Mouse (Mus musculus): ENCODE measurements around the gene Isg15. TPM values are rescaled to one million over a fixed set of nuclear protein-coding genes. Genes with fewer than 3 reads are reported as not detected.
"Not testable (repeated sequence)": the region's sequence is repeated elsewhere in the genome, so short reads cannot be mapped to it uniquely, and the experiment has no call there.

Isg15 gene
- polyA plus RNA-seq, 1 experiment: 0.35 TPM

DNA sequence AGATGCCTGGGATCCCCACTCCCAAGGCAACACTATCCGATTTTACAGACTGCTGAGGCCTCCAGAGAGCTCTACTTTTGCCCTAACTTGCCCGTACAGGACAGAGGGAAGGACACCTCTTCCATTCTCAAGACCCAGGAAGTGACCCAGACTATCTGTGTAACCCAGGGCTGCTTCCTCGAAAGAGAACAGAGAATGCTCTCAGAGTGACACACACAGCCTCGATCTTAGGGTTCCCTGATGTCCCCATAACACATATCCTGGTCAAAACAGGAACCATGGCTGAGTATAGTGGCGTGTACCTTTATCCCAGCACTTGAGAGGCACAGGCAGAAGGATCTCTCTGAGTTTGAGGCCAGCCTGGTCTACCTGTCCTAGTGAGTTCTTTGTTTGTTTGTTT is 16.9 kb downstream of the Isg15 start:
- H3K4me3 ChIP-seq (ENCODE audit: control insufficient read depth, low read depth, low read length): no peak overlapping the region
- no peak for TF ChIP-seq CTCF (IDR thresholded peaks at IDR 0.05; ENCODE audit: control insufficient read depth, insufficient read depth, insufficient replicate concordance, low read depth, low read length)
- no peak for TF ChIP-seq POLR2A (IDR thresholded peaks at IDR 0.05; ENCODE audit: control insufficient read depth, low read depth, low read length)
- H3K27ac ChIP-seq (ENCODE audit: control insufficient read depth, insufficient read depth, low read depth, low read length): no peak overlapping the region
- no peaks in the 10 kb centered on the region for H3K36me3 ChIP-seq (ENCODE audit: control insufficient read depth, insufficient read depth, low read length)
- H3K4me1 ChIP-seq (ENCODE audit: control insufficient read depth, insufficient read depth, low read length): no peaks in the 10 kb centered on the region
- no peaks in the 10 kb centered on the region for H3K27me3 ChIP-seq (ENCODE audit: control insufficient read depth, insufficient read depth, low read length)

DNA sequence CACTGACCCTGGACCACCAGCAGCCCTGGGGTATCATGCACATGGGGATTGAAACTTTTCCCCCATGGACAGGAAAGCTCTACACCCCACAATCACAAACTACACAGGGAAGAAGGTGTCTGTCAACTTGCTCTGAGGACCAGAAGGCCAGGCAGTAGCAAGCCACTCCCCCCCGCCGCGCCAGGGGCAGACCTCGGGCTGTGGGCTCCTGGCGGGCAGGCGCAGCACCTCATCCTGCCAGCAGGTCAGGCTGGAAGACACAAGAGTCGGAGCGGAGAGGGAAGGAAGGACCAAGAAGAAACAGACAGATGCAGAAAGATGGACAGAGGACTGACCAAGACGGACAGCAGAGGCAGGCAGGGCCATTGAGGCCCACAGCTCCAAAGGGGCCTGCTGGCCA is 23.0 kb downstream of the Isg15 start:
- Histone ChIP-seq H3K4me3 (ENCODE audit: control insufficient read depth, low read depth, low read length) (no peak overlapping the region), H3K36me3 (ENCODE audit: control insufficient read depth, insufficient read depth, low read length) (no peaks in the 10 kb centered on the region), H3K27me3 (ENCODE audit: control insufficient read depth, insufficient read depth, low read length) (no peaks in the 10 kb centered on the region), H3K4me1 (ENCODE audit: control insufficient read depth, insufficient read depth, low read length) (peaks cover 5% of the 10 kb centered on the region), H3K27ac (ENCODE audit: control insufficient read depth, insufficient read depth, low read depth, low read length) (no peak overlapping the region)
- TF ChIP-seq POLR2A (IDR thresholded peaks at IDR 0.05; ENCODE audit: control insufficient read depth, low read depth, low read length): no peak
- TF ChIP-seq CTCF (IDR thresholded peaks at IDR 0.05; ENCODE audit: control insufficient read depth, insufficient read depth, insufficient replicate concordance, low read depth, low read length): no peak

DNA sequence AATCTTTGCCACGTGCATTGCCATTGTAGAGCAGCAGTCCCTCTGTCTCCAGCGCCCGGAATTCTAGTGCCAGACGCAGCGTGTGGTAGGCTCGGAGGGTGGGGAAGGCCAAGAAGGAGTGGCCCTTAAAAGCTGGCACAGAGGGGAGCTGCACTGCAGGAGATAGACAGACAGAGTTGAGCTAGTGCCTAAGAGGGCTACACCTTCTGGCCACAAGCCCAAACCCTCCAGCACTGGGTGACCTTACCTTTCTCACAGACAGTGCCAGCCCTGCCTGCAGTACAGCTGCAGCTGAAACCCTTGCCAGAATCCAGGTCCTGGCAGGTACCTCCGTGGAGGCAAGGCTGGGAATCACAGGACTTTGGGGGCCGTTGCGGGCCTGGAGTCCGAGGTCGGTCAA is 28.8 kb downstream of the Isg15 start:
- TF ChIP-seq POLR2A (IDR thresholded peaks at IDR 0.05; ENCODE audit: control insufficient read depth, low read depth, low read length): no peak
- no peak for TF ChIP-seq CTCF (IDR thresholded peaks at IDR 0.05; ENCODE audit: control insufficient read depth, insufficient read depth, insufficient replicate concordance, low read depth, low read length)
- Histone ChIP-seq H3K27me3 (ENCODE audit: control insufficient read depth, insufficient read depth, low read length) (no peaks in the 10 kb centered on the region), H3K27ac (ENCODE audit: control insufficient read depth, insufficient read depth, low read depth, low read length) (no peak overlapping the region), H3K36me3 (ENCODE audit: control insufficient read depth, insufficient read depth, low read length) (no peaks in the 10 kb centered on the region), H3K4me1 (ENCODE audit: control insufficient read depth, insufficient read depth, low read length) (peaks cover 7% of the 10 kb centered on the region), H3K4me3 (ENCODE audit: control insufficient read depth, low read depth, low read length) (no peak overlapping the region)

DNA sequence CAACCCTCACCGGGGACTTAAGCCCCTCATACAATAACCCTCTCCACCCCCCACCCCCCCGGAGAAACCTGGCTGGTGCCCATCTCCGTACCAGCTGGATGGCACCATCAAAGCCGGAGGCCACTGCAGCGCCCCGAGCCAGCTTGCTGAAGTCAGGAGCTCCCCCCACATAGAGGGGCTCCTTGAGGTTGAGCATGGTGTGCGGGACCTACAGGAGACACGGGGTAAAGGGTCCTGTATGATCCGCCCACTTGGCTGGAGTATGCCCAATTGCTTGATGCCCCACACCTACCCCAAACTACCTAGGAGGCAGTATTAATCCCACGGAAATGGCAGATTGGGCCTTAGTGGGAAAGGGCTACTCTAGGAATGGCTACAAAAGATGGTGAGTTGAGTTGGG is 31.5 kb downstream of the Isg15 start:
- TF ChIP-seq POLR2A (IDR thresholded peaks at IDR 0.05; ENCODE audit: control insufficient read depth, low read depth, low read length) (no peak), CTCF (IDR thresholded peaks at IDR 0.05; ENCODE audit: control insufficient read depth, insufficient read depth, insufficient replicate concordance, low read depth, low read length) (no peak)
- Histone ChIP-seq H3K36me3 (ENCODE audit: control insufficient read depth, insufficient read depth, low read length) (no peaks in the 10 kb centered on the region), H3K27ac (ENCODE audit: control insufficient read depth, insufficient read depth, low read depth, low read length) (no peak overlapping the region), H3K4me1 (ENCODE audit: control insufficient read depth, insufficient read depth, low read length) (peaks cover 7% of the 10 kb centered on the region), H3K27me3 (ENCODE audit: control insufficient read depth, insufficient read depth, low read length) (no peaks in the 10 kb centered on the region), H3K4me3 (ENCODE audit: control insufficient read depth, low read depth, low read length) (no peak overlapping the region)

GRCm38 (mm10) chr4:156168611-156169010 is 32.0 kb downstream of the Isg15 start:
- Histone ChIP-seq H3K36me3 (ENCODE audit: control insufficient read depth, insufficient read depth, low read length) (no peaks in the 10 kb centered on the region), H3K27ac (ENCODE audit: control insufficient read depth, insufficient read depth, low read depth, low read length) (no peak overlapping the region), H3K4me1 (ENCODE audit: control insufficient read depth, insufficient read depth, low read length) (peaks cover 7% of the 10 kb centered on the region), H3K27me3 (ENCODE audit: control insufficient read depth, insufficient read depth, low read length) (no peaks in the 10 kb centered on the region), H3K4me3 (ENCODE audit: control insufficient read depth, low read depth, low read length) (no peak overlapping the region)
- no peak for TF ChIP-seq CTCF (IDR thresholded peaks at IDR 0.05; ENCODE audit: control insufficient read depth, insufficient read depth, insufficient replicate concordance, low read depth, low read length)
- TF ChIP-seq POLR2A (IDR thresholded peaks at IDR 0.05; ENCODE audit: control insufficient read depth, low read depth, low read length): no peak

GRCm38 (mm10) chr4:156166477-156166876 is 34.1 kb downstream of the Isg15 start:
- Histone ChIP-seq H3K27ac (ENCODE audit: control insufficient read depth, insufficient read depth, low read depth, low read length) (no peak overlapping the region), H3K4me1 (ENCODE audit: control insufficient read depth, insufficient read depth, low read length) (no peaks in the 10 kb centered on the region), H3K4me3 (ENCODE audit: control insufficient read depth, low read depth, low read length) (no peak overlapping the region), H3K36me3 (ENCODE audit: control insufficient read depth, insufficient read depth, low read length) (no peaks in the 10 kb centered on the region), H3K27me3 (ENCODE audit: control insufficient read depth, insufficient read depth, low read length) (no peaks in the 10 kb centered on the region)
- no peak for TF ChIP-seq CTCF (IDR thresholded peaks at IDR 0.05; ENCODE audit: control insufficient read depth, insufficient read depth, insufficient replicate concordance, low read depth, low read length)
- no peak for TF ChIP-seq POLR2A (IDR thresholded peaks at IDR 0.05; ENCODE audit: control insufficient read depth, low read depth, low read length)

- TF ChIP-seq POLR2A (IDR thresholded peaks at IDR 0.05; ENCODE audit: control insufficient read depth, low read depth, low read length) (no peak), CTCF (IDR thresholded peaks at IDR 0.05; ENCODE audit: control insufficient read depth, insufficient read depth, insufficient replicate concordance, low read depth, low read length) (no peak)
- no peak overlapping the region for H3K27ac ChIP-seq (ENCODE audit: control insufficient read depth, insufficient read depth, low read depth, low read length)
- H3K4me3 ChIP-seq (ENCODE audit: control insufficient read depth, low read depth, low read length): no peak overlapping the region
- H3K4me1 ChIP-seq (ENCODE audit: control insufficient read depth, insufficient read depth, low read length): no peaks in the 10 kb centered on the region
- H3K36me3 ChIP-seq (ENCODE audit: control insufficient read depth, insufficient read depth, low read length): no peaks in the 10 kb centered on the region
- no peaks in the 10 kb centered on the region for H3K27me3 ChIP-seq (ENCODE audit: control insufficient read depth, insufficient read depth, low read length)
These were observed 45.8 kb downstream of the Isg15 start for GRCm38 (mm10) chr4:156154771-156155170.

- H3K27me3 ChIP-seq (ENCODE audit: control insufficient read depth, insufficient read depth, low read length); H3K4me3 ChIP-seq (ENCODE audit: control insufficient read depth, low read depth, low read length); H3K4me1 ChIP-seq (ENCODE audit: control insufficient read depth, insufficient read depth, low read length); H3K36me3 ChIP-seq (ENCODE audit: control insufficient read depth, insufficient read depth, low read length); H3K27ac ChIP-seq (ENCODE audit: control insufficient read depth, insufficient read depth, low read depth, low read length): not testable (repeated sequence)
These were observed 49.7 kb downstream of the Isg15 start for GRCm38 (mm10) chr4:156150887-156151286.

Other genes with a start within 250 kb of the Isg15 start
- gene C1qtnf12, start 238.5 kb downstream of the Isg15 start, polyA plus RNA-seq (2012; rRNA removed): 30.7 and 31.6 TPM in 2 replicates
- gene B3galt6, start 208.2 kb downstream of the Isg15 start, polyA plus RNA-seq (2012; rRNA removed): 2.4 and 2.5 TPM in 2 replicates
- 47.6 and 50.5 TPM in 2 replicates for gene Sdf4, start 207.9 kb downstream of the Isg15 start, polyA plus RNA-seq (2012; rRNA removed)
- 2.8 and 3.4 TPM in 2 replicates for gene Tnfrsf4, start 187.0 kb downstream of the Isg15 start, polyA plus RNA-seq (2012; rRNA removed)
- gene Tnfrsf18, start 174.7 kb downstream of the Isg15 start, polyA plus RNA-seq (2012; rRNA removed): not detected in 2 replicates
- gene Ttll10, start 141.4 kb downstream of the Isg15 start, polyA plus RNA-seq (2012; rRNA removed): 641 and 673 TPM in 2 replicates
- gene 9430015G10Rik, start 90.8 kb downstream of the Isg15 start, polyA plus RNA-seq (2012; rRNA removed): 104 and 121 TPM in 2 replicates
- 0.72 and 0.85 TPM in 2 replicates for gene Rnf223, start 70.3 kb downstream of the Isg15 start, polyA plus RNA-seq (2012; rRNA removed)
- 8.8 and 9.4 TPM in 2 replicates for gene Agrn, start 3.3 kb downstream of the Isg15 start, polyA plus RNA-seq (2012; rRNA removed)
- gene AW011738, start 2.5 kb upstream of the Isg15 start, polyA plus RNA-seq (2012; rRNA removed): 0.06 and 0.24 TPM in 2 replicates
- gene Perm1, start 15.1 kb upstream of the Isg15 start, polyA plus RNA-seq (2012; rRNA removed): not detected in 2 replicates
- 40.2 and 42.7 TPM in 2 replicates for gene Plekhn1, start 34.0 kb upstream of the Isg15 start, polyA plus RNA-seq (2012; rRNA removed)
- gene Noc2l, start 35.2 kb upstream of the Isg15 start, polyA plus RNA-seq (2012; rRNA removed): 13.0 and 13.6 TPM in 2 replicates
- gene Samd11, start 54.8 kb upstream of the Isg15 start, polyA plus RNA-seq (2012; rRNA removed): 3.0 and 4.7 TPM in 2 replicates
- 0.73 and 0.79 TPM in 2 replicates for gene Vmn2r-ps159, start 130.3 kb upstream of the Isg15 start, polyA plus RNA-seq (2012; rRNA removed)